ENCODE assay signal across 10 mouse cellular contexts in the genomic region with DNA sequence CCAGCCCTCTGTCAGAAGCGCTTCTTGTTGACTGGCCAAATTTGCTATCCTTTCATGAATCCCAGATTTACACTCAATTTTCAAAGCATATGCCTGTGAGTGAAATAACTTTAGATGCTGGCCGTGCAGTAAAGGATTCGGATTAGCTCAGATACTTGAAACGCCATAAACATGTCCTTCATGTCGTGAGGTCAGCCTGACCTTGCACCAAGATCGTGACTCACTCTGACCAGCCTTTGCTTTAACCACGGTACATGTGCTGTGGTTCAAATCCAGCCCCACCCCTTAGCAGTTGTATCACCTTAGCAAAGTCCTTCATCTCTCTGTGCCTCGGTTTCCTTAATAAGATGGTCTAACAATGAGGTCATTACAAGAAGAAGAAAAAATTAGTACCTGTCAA.
"Had no signal": no experiment of that assay in that cellular context is flagged by ENCODE, and none has a peak within 500 bp of the region (broad histone marks: within the 10 kb centered on the region; RNA-seq: fewer than 3 reads in every experiment).

No protein-coding gene starts in this region.

- H3K36me3 ChIP-seq: limb, embryonic 10.5 days; liver, embryonic 15.5 days; midbrain, embryonic 15.5 days had no signal

- DNase-seq: lung, adult 2 months; right cerebral cortex, postnatal 14 days; thymus, postnatal 4 days had no signal

- H3K27ac ChIP-seq: layer of hippocampus, adult 2 months; limb, embryonic 10.5 days; liver, embryonic 15.5 days; midbrain, embryonic 15.5 days had no signal

- ATAC-seq: midbrain, embryonic 15.5 days had no signal

- H3K9me3 ChIP-seq: limb, embryonic 10.5 days; liver, embryonic 15.5 days; midbrain, embryonic 15.5 days had no signal

- H3K9ac ChIP-seq: liver, embryonic 15.5 days; midbrain, embryonic 15.5 days had no signal

- H3K27me3 ChIP-seq: liver, embryonic 15.5 days had no signal

- H3K4me3 ChIP-seq: layer of hippocampus, adult 2 months; limb, embryonic 10.5 days; liver, embryonic 15.5 days; megakaryocyte, embryonic 14.5 days; midbrain, embryonic 15.5 days had no signal

- H3K4me1 ChIP-seq: megakaryocyte, embryonic 14.5 days had no signal

- H3K4me2 ChIP-seq: liver, embryonic 11.5 days; liver, embryonic 15.5 days; midbrain, embryonic 11.5 days; midbrain, embryonic 15.5 days had no signal
